Mouse (Mus musculus) midbrain, embryonic 15.5 days (tissue): Measurements from ENCODE around the gene Gm33543. TPM values are rescaled to one million over a fixed set of nuclear protein-coding genes. Genes with fewer than 3 reads are reported as not detected.

ENCODE experiments used
- ATAC-seq: fragments of 200-750 bp; cut with Nextera tagmentation; replicated peaks from 2 replicates; pipeline ENCODE4 v1.8.0; 2017; ENCODE audit warnings: moderate TSS enrichment
- H3K27ac ChIP-seq: fragments of 300-500 bp; sonication (generic); 2 replicates; pipeline ENCODE4 v1.5.1; 2015; ENCODE audit warnings: mild to moderate bottlenecking, inconsistent platforms
- H3K27me3 ChIP-seq: fragments of 300-500 bp; sonication (generic); replicated peaks from 2 replicates; pipeline ENCODE4 v1.6.1; 2015; ENCODE audit warnings: inconsistent platforms
- H3K36me3 ChIP-seq: fragments of 300-500 bp; sonication (generic); replicated peaks from 2 replicates; pipeline ENCODE4 v1.6.1; 2015; ENCODE audit warnings: inconsistent platforms
- H3K4me1 ChIP-seq: fragments of 300-500 bp; sonication (generic); 2 replicates; pipeline ENCODE4 v1.6.1; 2015; ENCODE audit warnings: inconsistent platforms
- H3K4me2 ChIP-seq: fragments of 300-500 bp; sonication (generic); 2 replicates; pipeline ENCODE4 v1.6.1; 2015; ENCODE audit warnings: inconsistent platforms, mild to moderate bottlenecking, moderate library complexity
- H3K4me3 ChIP-seq: fragments of 300-500 bp; sonication (generic); 2 replicates; pipeline ENCODE4 v1.5.1; 2015; ENCODE audit warnings: mild to moderate bottlenecking, inconsistent platforms
- H3K9ac ChIP-seq: fragments of 300-500 bp; sonication (generic); 2 replicates; pipeline ENCODE4 v1.6.1; 2015; ENCODE audit warnings: mild to moderate bottlenecking, inconsistent platforms
- H3K9me3 ChIP-seq: fragments of 300-500 bp; sonication (generic); 2 replicates; pipeline ENCODE4 v1.6.1; 2016; ENCODE audit warnings: inconsistent platforms
- WGBS: fragments of 180-500 bp; shearing (Covaris S2); methylation state at CpG from one replicate; pipeline ENCODE4 v1.1.7; 2015; ENCODE audit warnings: mixed read lengths; 5-methylcytosine and 5-hydroxymethylcytosine counted together
- polyA plus RNA-seq: library from polyadenylated mRNA; unstranded; fragments of >200 nt; fragmentation: Nextera tagmentation; extraction: Ambion mirVana; gene quantifications from 2 replicates; pipeline ENCODE4 v1.2.1, GENCODE M21; 2015

Gm33543 gene
- polyA plus RNA-seq, 1 experiment from 2014 or later, result not detected

GRCm38 (mm10) chr10:95858164-95858563 lies 15.4 kb upstream of the Gm33543 start:
- no peak for ATAC-seq
- Histone ChIP-seq H3K9ac (no peak overlapping the region), H3K4me3 (no peak overlapping the region), H3K4me1 (no peaks in the 10 kb centered on the region), H3K36me3 (no peaks in the 10 kb centered on the region), H3K9me3 (no peaks in the 10 kb centered on the region), H3K27me3 (no peaks in the 10 kb centered on the region), H3K4me2 (no peak overlapping the region), H3K27ac (no peak overlapping the region)
- 30% methylated on average over 2 of the region's 2 CpGs for WGBS

GRCm38 (mm10) chr10:95855411-95855810 lies 12.7 kb upstream of the Gm33543 start:
- Histone ChIP-seq H3K9ac (no peak overlapping the region), H3K4me3 (no peak overlapping the region), H3K9me3 (no peaks in the 10 kb centered on the region), H3K4me1 (no peaks in the 10 kb centered on the region), H3K36me3 (no peaks in the 10 kb centered on the region), H3K27me3 (no peaks in the 10 kb centered on the region), H3K4me2 (no peak overlapping the region), H3K27ac (no peak overlapping the region)
- ATAC-seq, result no peak
- WGBS, result 91% methylated on average over 6 of the region's 6 CpGs

- ATAC-seq, result no peak
- WGBS, result 89% methylated on average over 3 of the region's 3 CpGs
- Histone ChIP-seq H3K4me2 (no peak overlapping the region), H3K27me3 (no peaks in the 10 kb centered on the region), H3K4me1 (no peaks in the 10 kb centered on the region), H3K36me3 (no peaks in the 10 kb centered on the region), H3K27ac (no peak overlapping the region), H3K4me3 (no peak overlapping the region), H3K9me3 (no peaks in the 10 kb centered on the region), H3K9ac (no peak overlapping the region)
Measured at GRCm38 (mm10) chr10:95850504-95850903, 7.8 kb upstream of the Gm33543 start.

GRCm38 (mm10) chr10:95846739-95847138 lies 4.0 kb upstream of the Gm33543 start:
- no peak for ATAC-seq
- H3K4me3 ChIP-seq, result no peak overlapping the region
- H3K27ac ChIP-seq, result no peak overlapping the region
- no peaks in the 10 kb centered on the region for H3K9me3 ChIP-seq
- H3K36me3 ChIP-seq, result no peaks in the 10 kb centered on the region
- no peaks in the 10 kb centered on the region for H3K27me3 ChIP-seq
- H3K4me2 ChIP-seq, result no peak overlapping the region
- WGBS, result 81% methylated on average over 3 of the region's 3 CpGs
- no peaks in the 10 kb centered on the region for H3K4me1 ChIP-seq
- H3K9ac ChIP-seq, result no peak overlapping the region

- H3K36me3 ChIP-seq, result no peaks in the 10 kb centered on the region
- no peaks in the 10 kb centered on the region for H3K27me3 ChIP-seq
- no peaks in the 10 kb centered on the region for H3K9me3 ChIP-seq
- H3K4me1 ChIP-seq, result no peaks in the 10 kb centered on the region
- H3K4me2 ChIP-seq, result no peak overlapping the region
- H3K4me3 ChIP-seq, result no peak overlapping the region
- no peak overlapping the region for H3K27ac ChIP-seq
- ATAC-seq, result no peak
- no peak overlapping the region for H3K9ac ChIP-seq
Measured at GRCm38 (mm10) chr10:95846281-95846680, 3.6 kb upstream of the Gm33543 start.

- no peak for ATAC-seq
Measured at GRCm38 (mm10) chr10:95843878-95844277, 1.1 kb upstream of the Gm33543 start.

GRCm38 (mm10) chr10:95841241-95841640 lies 1.5 kb downstream of the Gm33543 start:
- ATAC-seq, result no peak
- no peaks in the 10 kb centered on the region for H3K27me3 ChIP-seq
- H3K4me3 ChIP-seq, result no peak overlapping the region
- no peaks in the 10 kb centered on the region for H3K9me3 ChIP-seq
- no peak overlapping the region for H3K27ac ChIP-seq
- no peaks in the 10 kb centered on the region for H3K36me3 ChIP-seq
- H3K9ac ChIP-seq, result no peak overlapping the region
- no peak overlapping the region for H3K4me2 ChIP-seq
- H3K4me1 ChIP-seq, result no peaks in the 10 kb centered on the region
- 98% methylated on average over 3 of the region's 3 CpGs for WGBS

More at GRCm38 (mm10) chr10:95843878-95844277, 1.1 kb upstream of the Gm33543 start:
- H3K4me1 ChIP-seq, result no peaks in the 10 kb centered on the region
- no peaks in the 10 kb centered on the region for H3K9me3 ChIP-seq
- no peak overlapping the region for H3K4me3 ChIP-seq
- H3K36me3 ChIP-seq, result no peaks in the 10 kb centered on the region
- H3K27ac ChIP-seq, result no peak overlapping the region
- no peaks in the 10 kb centered on the region for H3K27me3 ChIP-seq
- H3K4me2 ChIP-seq, result no peak overlapping the region
- H3K9ac ChIP-seq, result no peak overlapping the region
- 93% methylated on average over 1 of the region's 1 CpGs for WGBS

GRCm38 (mm10) chr10:95839803-95840202 lies 2.9 kb downstream of the Gm33543 start:
- WGBS, result 34% methylated on average over 3 of the region's 3 CpGs
- Histone ChIP-seq H3K4me2 (no peak overlapping the region), H3K9ac (no peak overlapping the region), H3K27ac (no peak overlapping the region), H3K36me3 (no peaks in the 10 kb centered on the region), H3K9me3 (no peaks in the 10 kb centered on the region), H3K27me3 (no peaks in the 10 kb centered on the region), H3K4me3 (no peak overlapping the region), H3K4me1 (no peaks in the 10 kb centered on the region)
- ATAC-seq, result no peak

GRCm38 (mm10) chr10:95839036-95839435 lies 3.7 kb downstream of the Gm33543 start:
- H3K9ac ChIP-seq, result no peak overlapping the region
- H3K27ac ChIP-seq, result no peak overlapping the region
- H3K9me3 ChIP-seq, result no peaks in the 10 kb centered on the region
- H3K4me1 ChIP-seq, result no peaks in the 10 kb centered on the region
- ATAC-seq, result no peak
- no peak overlapping the region for H3K4me3 ChIP-seq
- H3K4me2 ChIP-seq, result no peak overlapping the region
- no peaks in the 10 kb centered on the region for H3K36me3 ChIP-seq
- H3K27me3 ChIP-seq, result no peaks in the 10 kb centered on the region
- 89% methylated on average over 4 of the region's 4 CpGs for WGBS

GRCm38 (mm10) chr10:95836530-95837264 lies 6.0 kb downstream of the Gm33543 start:
- 82% methylated on average over 9 of the region's 9 CpGs for WGBS
- no peak for ATAC-seq

GRCm38 (mm10) chr10:95830891-95831290 lies 11.8 kb downstream of the Gm33543 start:
- Histone ChIP-seq H3K27me3 (no peaks in the 10 kb centered on the region), H3K9me3 (no peaks in the 10 kb centered on the region), H3K4me2 (no peak overlapping the region), H3K4me1 (no peaks in the 10 kb centered on the region), H3K36me3 (no peaks in the 10 kb centered on the region), H3K9ac (no peak overlapping the region), H3K4me3 (no peak overlapping the region), H3K27ac (no peak overlapping the region)
- ATAC-seq, result no peak
- WGBS, result 80% methylated on average over 5 of the region's 5 CpGs

More at GRCm38 (mm10) chr10:95836530-95837264, 6.0 kb downstream of the Gm33543 start:
- Histone ChIP-seq H3K27me3 (no peaks in the 10 kb centered on the region), H3K9me3 (no peaks in the 10 kb centered on the region), H3K4me2 (no peak overlapping the region), H3K4me3 (no peak overlapping the region), H3K36me3 (no peaks in the 10 kb centered on the region), H3K4me1 (no peaks in the 10 kb centered on the region), H3K27ac (no peak overlapping the region), H3K9ac (no peak overlapping the region)

- H3K4me2 ChIP-seq, result no peak overlapping the region
- H3K27me3 ChIP-seq, result no peaks in the 10 kb centered on the region
- no peak overlapping the region for H3K4me3 ChIP-seq
- ATAC-seq, result no peak
- H3K4me1 ChIP-seq, result no peaks in the 10 kb centered on the region
- no peaks in the 10 kb centered on the region for H3K9me3 ChIP-seq
- H3K9ac ChIP-seq, result no peak overlapping the region
- no peak overlapping the region for H3K27ac ChIP-seq
- no peaks in the 10 kb centered on the region for H3K36me3 ChIP-seq
Measured at GRCm38 (mm10) chr10:95829471-95829870, 13.3 kb downstream of the Gm33543 start.

GRCm38 (mm10) chr10:95828374-95828773 lies 14.4 kb downstream of the Gm33543 start:
- no peak for ATAC-seq
- Histone ChIP-seq H3K9ac (no peak overlapping the region), H3K27me3 (no peaks in the 10 kb centered on the region), H3K4me3 (no peak overlapping the region), H3K36me3 (no peaks in the 10 kb centered on the region), H3K27ac (no peak overlapping the region), H3K4me2 (no peak overlapping the region), H3K9me3 (no peaks in the 10 kb centered on the region), H3K4me1 (no peaks in the 10 kb centered on the region)
- WGBS, result 86% methylated on average over 5 of the region's 5 CpGs
